Mouse (Mus musculus) induced T-regulatory cell, adult 2 months (primary cell): ENCODE results near the gene Klk14.
"Not testable (repeated sequence)": the region's sequence is repeated elsewhere in the genome, so short reads cannot be mapped to it uniquely, and the experiment has no call there.

Experiments used
- DNase-seq: peaks from one replicate; pipeline ENCODE4 v3.0.0-alpha.2; 2012; ENCODE audit warnings: low read depth

The Klk14 gene

GRCm38 (mm10) chr7:43690118-43690517, at the start of gene Klk14:
Gene Klk14, plus strand, starts transcription at chr7:43690418.
- no peak for DNase-seq

- no peak for DNase-seq
These were observed 47.6 kb upstream of the Klk14 start for GRCm38 (mm10) chr7:43642587-43642986.

- DNase-seq = no peak
These were observed 47.1 kb upstream of the Klk14 start for GRCm38 (mm10) chr7:43643046-43643652.

- DNase-seq = no peak
These were observed 37.5 kb upstream of the Klk14 start for GRCm38 (mm10) chr7:43652683-43653082.

DNA sequence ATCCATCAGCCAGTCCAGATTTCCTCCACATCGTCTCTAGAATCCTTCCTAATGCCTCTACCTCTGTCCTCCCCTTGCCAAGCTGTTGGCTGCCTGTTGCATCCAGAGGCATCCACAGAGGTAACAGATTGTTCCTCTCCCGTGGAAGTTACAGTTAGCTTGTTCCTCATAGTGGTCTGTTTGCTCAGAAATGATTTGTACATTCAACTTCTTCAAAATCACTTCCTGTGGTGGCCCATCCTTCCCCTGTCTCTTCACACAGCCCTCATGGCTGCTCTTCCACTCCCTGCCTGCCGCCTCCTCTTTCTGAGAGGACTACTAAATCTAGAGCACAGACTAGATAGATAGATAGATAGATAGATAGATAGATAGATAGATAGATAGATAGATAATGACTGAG, 35.7 kb upstream of the Klk14 start:
- DNase-seq = no peak

DNA sequence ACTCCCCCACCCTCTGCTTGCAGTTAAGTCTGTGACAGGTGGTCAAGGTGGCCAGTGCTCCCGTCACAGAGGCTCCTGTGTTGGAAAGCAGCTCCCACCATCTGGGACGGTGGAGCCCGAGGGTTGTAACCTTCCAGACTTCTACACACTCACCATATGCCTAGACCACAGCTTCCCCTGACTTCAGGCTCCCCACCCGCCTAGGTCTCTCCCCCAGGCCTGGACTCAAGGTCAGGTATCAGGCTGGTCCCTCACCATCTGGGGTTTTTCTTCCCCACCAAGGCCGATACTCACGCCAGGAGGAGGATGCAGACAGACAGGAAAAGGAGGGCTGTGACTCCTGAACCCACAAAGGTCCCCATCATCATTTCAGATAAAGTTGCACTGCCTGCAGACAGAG, 34.0 kb upstream of the Klk14 start:
- DNase-seq = no peak

GRCm38 (mm10) chr7:43660002-43660401, 30.2 kb upstream of the Klk14 start, which contains the start of gene Siglece:
Gene Siglece, minus strand, starts transcription at chr7:43660161.
- DNase-seq = no peak

- DNase-seq = no peak
These were observed 27.4 kb upstream of the Klk14 start for GRCm38 (mm10) chr7:43662804-43663203.

GRCm38 (mm10) chr7:43667221-43667620, 23.0 kb upstream of the Klk14 start:
- not testable (repeated sequence) for DNase-seq

GRCm38 (mm10) chr7:43668582-43668981, 21.6 kb upstream of the Klk14 start:
- DNase-seq = peak; percentile 77

GRCm38 (mm10) chr7:43671064-43671808, 19.0 kb upstream of the Klk14 start:
- DNase-seq = peak; percentile 20

GRCm38 (mm10) chr7:43671809-43672580, 18.2 kb upstream of the Klk14 start, which contains the start of gene Ctu1:
Gene Ctu1, plus strand, starts transcription at chr7:43672016.
- DNase-seq = peak; percentile 92

DNA sequence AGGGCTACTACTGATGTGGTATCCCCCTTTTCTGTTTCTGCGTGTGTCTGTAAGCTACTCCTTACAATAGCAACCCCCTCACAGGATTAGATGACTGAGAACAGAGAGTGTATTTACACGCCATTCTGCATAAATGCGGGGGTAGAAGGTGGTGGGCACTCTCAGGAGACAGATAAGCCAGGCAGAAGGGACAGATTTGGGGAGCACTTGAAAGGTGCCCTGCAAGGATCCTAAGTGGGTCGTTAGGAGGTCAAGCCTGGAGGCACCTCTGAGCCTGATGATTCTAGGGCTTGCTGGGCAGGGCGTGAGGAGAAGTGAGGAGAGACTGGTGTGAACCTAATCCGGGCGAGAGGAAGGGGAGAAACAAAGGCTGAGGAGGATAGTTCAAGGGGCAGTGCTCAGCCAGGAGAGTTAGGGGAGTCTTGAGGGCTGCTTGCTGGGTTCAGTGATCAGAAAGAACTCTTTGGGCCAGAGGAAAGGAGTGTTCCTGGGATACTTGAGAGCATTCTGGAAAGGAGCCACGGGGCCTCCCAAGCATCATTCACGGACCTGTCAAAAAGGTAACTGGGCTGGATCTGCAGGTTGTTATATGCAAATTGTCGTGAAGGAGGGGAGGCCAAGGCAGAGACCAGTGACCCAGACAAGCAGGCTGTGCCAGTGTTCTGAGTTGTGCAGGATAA, 17.5 kb upstream of the Klk14 start:
- no peak for DNase-seq

- no peak for DNase-seq
These were observed 15.1 kb upstream of the Klk14 start for GRCm38 (mm10) chr7:43675091-43675490.

GRCm38 (mm10) chr7:43678517-43678916, 11.7 kb upstream of the Klk14 start:
- DNase-seq = peak; percentile 56

GRCm38 (mm10) chr7:43680960-43681359, 9.3 kb upstream of the Klk14 start:
- DNase-seq = peak; percentile 75

- not testable (repeated sequence) for DNase-seq
These were observed 7.7 kb upstream of the Klk14 start for GRCm38 (mm10) chr7:43682511-43682910.

DNA sequence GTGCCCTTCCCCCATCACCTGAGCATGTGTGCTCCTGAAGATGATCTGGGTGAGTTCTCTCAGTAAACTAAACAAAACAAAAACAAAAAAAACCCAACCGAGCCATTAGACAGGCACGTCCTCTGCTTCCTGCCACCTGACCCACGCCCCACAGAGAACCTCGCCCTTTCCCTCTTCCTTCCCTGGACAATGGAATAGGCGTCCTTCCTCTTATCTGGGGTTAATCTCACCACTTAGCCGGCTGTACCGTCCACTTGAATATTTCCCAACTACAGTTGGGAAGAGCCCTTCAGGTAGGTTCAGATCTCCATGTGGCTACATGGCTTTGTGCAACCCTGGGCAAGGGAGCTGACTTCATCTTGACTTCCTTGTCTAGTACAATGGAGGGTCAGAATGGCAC, 5.1 kb upstream of the Klk14 start:
- no peak for DNase-seq

DNA sequence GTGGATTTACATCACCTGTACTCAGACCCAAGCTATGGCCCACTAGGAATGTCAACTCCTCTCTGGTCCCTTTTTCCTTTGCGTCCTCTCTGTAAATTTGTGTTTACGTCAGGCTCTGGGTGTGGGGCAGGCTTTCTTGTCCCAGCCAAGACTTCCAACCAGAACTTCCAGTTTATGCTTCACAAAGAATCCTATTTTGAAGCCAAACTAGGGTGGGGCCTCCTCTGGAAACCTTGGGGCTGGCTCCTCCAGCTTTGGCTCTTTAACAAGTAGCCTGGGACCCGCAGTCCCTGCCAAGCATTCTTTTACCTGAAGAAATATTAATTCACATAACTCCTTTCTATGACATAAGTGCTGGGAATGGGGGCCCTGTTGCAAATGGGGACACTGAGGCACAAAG, 19.8 kb downstream of the Klk14 start:
- DNase-seq = no peak

DNA sequence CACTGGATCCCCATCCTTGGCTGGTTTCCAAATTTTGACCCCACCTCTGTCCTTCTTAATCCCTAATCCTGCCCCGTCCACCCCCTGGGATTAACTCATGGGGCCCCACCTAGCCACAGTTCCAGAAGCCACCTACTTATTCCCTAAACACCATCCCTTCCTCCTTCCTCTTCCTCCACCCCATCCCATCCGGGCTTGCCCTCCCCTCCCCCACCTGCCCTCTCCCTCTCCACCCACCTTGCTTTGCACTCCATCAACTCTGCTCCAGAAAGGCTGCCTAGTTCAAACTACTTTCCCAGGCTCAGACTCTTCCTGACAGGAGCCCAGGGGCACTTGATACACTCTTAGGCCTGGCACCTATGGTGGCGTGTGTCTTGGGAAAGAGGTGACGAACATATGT, 22.0 kb downstream of the Klk14 start, which contains the start of gene Klk13:
TSS of gene Klk13 (plus strand) at position 301 of the 400 bp plus-strand sequence.
- DNase-seq = no peak

DNA sequence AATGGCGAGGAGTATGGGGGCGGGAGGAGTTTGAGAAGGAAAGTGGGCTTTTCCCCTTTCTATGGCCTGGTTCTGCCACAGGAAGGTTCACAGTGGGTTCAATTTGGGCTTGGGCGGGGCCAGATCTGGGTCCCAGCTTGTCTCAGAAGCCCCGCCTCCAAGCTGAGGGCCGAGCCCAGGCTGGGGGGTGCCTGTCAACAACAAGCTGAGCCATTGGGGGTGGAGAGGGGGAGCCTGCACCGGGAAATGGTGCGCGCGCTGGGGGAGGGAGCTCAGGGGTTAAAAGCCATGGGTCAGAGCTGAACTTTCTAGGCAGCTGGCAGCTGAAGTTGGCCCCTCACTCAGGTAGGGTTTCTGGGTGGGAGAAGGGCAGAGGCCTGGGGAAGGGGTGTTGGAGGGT, 22.7 kb downstream of the Klk14 start:
- no peak for DNase-seq

GRCm38 (mm10) chr7:43713741-43714351, 23.6 kb downstream of the Klk14 start:
- DNase-seq = no peak
